Mouse (Mus musculus) limb, embryonic 15.5 days (tissue): ENCODE measurements at regions not wholly inside any gene's neighbourhood (a gene's known extent, or its start where the extent isn't known, plus 50 kb on each side); places are given as distances from the start of the nearest gene placed in this dataset.

Experiments
- ATAC-seq: fragments of 200-750 bp; cut with Nextera tagmentation; 2 replicates; pipeline ENCODE4 v1.8.0; 2017; ENCODE audit warnings: low read depth, moderate TSS enrichment; ENCODE audit not compliant: insufficient number of reproducible peaks, low FRiP score, low TSS enrichment
- H3K27ac ChIP-seq: fragments of 300-500 bp; sonication (generic); 2 replicates; pipeline ENCODE4 v1.5.1; 2015; ENCODE audit warnings: moderate library complexity, mild to moderate bottlenecking, inconsistent platforms
- H3K27me3 ChIP-seq: fragments of 300-500 bp; sonication (generic); 2 replicates; pipeline ENCODE4 v1.6.1; 2015; ENCODE audit warnings: inconsistent platforms
- H3K36me3 ChIP-seq: fragments of 300-500 bp; sonication (generic); 2 replicates; pipeline ENCODE4 v1.6.1; 2015; ENCODE audit warnings: inconsistent platforms
- H3K4me1 ChIP-seq: fragments of 300-500 bp; sonication (generic); 2 replicates; pipeline ENCODE4 v1.6.1; 2015; ENCODE audit warnings: inconsistent platforms
- H3K4me2 ChIP-seq: fragments of 300-500 bp; sonication (generic); 2 replicates; pipeline ENCODE4 v1.6.1; 2015; ENCODE audit warnings: mild to moderate bottlenecking, inconsistent platforms
- H3K4me3 ChIP-seq: fragments of 300-500 bp; sonication (generic); 2 replicates; pipeline ENCODE4 v1.5.1; 2015; ENCODE audit warnings: mild to moderate bottlenecking, inconsistent platforms
- H3K9ac ChIP-seq: fragments of 300-500 bp; sonication (generic); 2 replicates; pipeline ENCODE4 v1.6.1; 2015; ENCODE audit warnings: inconsistent platforms
- H3K9me3 ChIP-seq: fragments of 300-500 bp; sonication (generic); 2 replicates; pipeline ENCODE4 v1.6.1; 2016; ENCODE audit warnings: inconsistent platforms
- WGBS: fragments of 180-500 bp; shearing (Covaris S2); methylation state at CpG from one replicate; pipeline ENCODE4 v1.1.7; 2015; 5-methylcytosine and 5-hydroxymethylcytosine counted together

GRCm38 (mm10) chr14:46195939-46196338, 183.3 kb upstream of the Gm15217 start:
- Histone ChIP-seq H3K9me3 (no peaks in the 10 kb centered on the region), H3K36me3 (no peaks in the 10 kb centered on the region), H3K9ac (no peak overlapping the region), H3K27me3 (0 out of 2 replicates have a peak, but pooled peaks cover 4% of the 10 kb centered on the region), H3K4me2 (no peak overlapping the region), H3K4me1 (no peaks in the 10 kb centered on the region), H3K27ac (no peak overlapping the region), H3K4me3 (no peak overlapping the region)
- no peak for ATAC-seq
- 69% methylated on average over 6 of the region's 6 CpGs for WGBS

DNA sequence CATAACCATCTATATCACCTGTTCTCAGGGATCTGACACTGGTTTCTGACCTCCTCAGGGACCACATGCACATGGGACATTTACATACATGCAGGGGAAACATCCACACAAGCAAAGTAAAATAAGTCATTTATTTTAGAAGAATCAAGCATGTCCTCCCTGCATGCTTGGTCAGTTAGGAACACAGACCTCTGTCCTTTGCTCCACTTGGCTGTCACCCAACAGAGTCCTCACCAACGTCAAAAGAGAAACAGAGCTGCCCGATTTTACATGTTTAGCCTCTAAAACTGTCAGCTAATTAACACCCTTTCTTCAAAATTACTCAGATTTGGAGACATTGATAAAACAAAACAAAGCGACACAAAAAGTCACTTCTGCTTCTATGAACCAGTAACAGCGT, 176.4 kb upstream of the Gm15217 start:
- H3K9ac ChIP-seq, result no peak overlapping the region
- no peaks in the 10 kb centered on the region for H3K36me3 ChIP-seq
- no peak for ATAC-seq
- H3K27ac ChIP-seq, result no peak overlapping the region
- H3K4me3 ChIP-seq, result no peak overlapping the region
- H3K9me3 ChIP-seq, result no peaks in the 10 kb centered on the region
- no peaks in the 10 kb centered on the region for H3K4me1 ChIP-seq
- no peak overlapping the region for H3K4me2 ChIP-seq
- WGBS, result 71% methylated on average over 4 of the region's 4 CpGs
- no peaks in the 10 kb centered on the region for H3K27me3 ChIP-seq

GRCm38 (mm10) chr14:46220483-46220882, 158.7 kb upstream of the Gm15217 start:
- Histone ChIP-seq H3K4me1 (0 out of 2 replicates have a peak, but pooled peaks cover 3% of the 10 kb centered on the region), H3K27ac (no peak overlapping the region), H3K27me3 (no peaks in the 10 kb centered on the region), H3K36me3 (no peaks in the 10 kb centered on the region), H3K9ac (no peak overlapping the region), H3K4me2 (no peak overlapping the region), H3K9me3 (no peaks in the 10 kb centered on the region), H3K4me3 (no peak overlapping the region)
- no peak for ATAC-seq
- 89% methylated on average over 4 of the region's 4 CpGs for WGBS

DNA sequence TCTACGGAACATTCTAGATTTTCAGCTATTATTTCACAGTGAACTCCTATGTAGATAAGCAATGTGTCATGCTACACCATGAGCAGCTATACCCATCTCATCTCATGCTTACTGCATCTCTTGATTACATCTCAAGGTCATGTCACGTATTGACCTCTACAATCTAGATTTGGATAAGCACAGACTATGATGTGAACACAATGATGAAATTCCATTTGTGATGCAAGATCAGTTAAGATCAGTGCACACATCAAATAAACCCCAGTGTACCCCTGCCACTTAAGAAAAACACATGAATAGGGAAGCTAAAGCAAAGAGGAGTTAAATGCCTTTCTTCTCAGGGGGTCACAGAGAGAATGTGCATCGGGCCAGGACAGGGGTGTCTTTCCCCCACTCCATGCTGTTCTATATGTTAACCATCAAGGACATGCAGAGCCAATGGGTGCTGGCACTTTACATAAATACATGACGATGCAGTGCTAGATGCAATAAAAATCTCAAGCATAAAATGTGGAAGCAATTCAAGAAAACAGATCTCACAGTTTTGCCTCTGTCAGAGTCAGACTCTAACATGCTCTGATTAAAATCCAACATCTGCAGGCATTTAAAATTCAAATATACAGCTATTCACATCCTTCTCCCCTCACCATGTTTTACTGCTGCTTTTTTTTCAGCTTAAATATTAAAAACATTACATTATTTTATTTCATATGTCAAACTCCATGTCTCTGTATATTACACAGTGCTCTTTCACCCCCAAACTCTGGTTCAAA, 157.1 kb upstream of the Gm15217 start:
- H3K4me1 ChIP-seq, result 0 out of 2 replicates have a peak, but pooled peaks cover 3% of the 10 kb centered on the region
- H3K4me3 ChIP-seq, result no peak overlapping the region
- no peak overlapping the region for H3K9ac ChIP-seq
- no peaks in the 10 kb centered on the region for H3K9me3 ChIP-seq
- no peaks in the 10 kb centered on the region for H3K36me3 ChIP-seq
- H3K27me3 ChIP-seq, result no peaks in the 10 kb centered on the region
- no peak for ATAC-seq
- 62% methylated on average over 4 of the region's 4 CpGs for WGBS
- H3K4me2 ChIP-seq, result no peak overlapping the region
- no peak overlapping the region for H3K27ac ChIP-seq

- Histone ChIP-seq H3K9ac (no peak overlapping the region), H3K27ac (no peak overlapping the region), H3K4me2 (no peak overlapping the region), H3K27me3 (no peaks in the 10 kb centered on the region), H3K4me1 (0 out of 2 replicates have a peak, but pooled peaks cover 3% of the 10 kb centered on the region), H3K4me3 (no peak overlapping the region), H3K36me3 (no peaks in the 10 kb centered on the region), H3K9me3 (no peaks in the 10 kb centered on the region)
- ATAC-seq, result no peak
- WGBS, result 66% methylated on average over 6 of the region's 6 CpGs
Observed at GRCm38 (mm10) chr14:46223008-46223407, 156.2 kb upstream of the Gm15217 start.

DNA sequence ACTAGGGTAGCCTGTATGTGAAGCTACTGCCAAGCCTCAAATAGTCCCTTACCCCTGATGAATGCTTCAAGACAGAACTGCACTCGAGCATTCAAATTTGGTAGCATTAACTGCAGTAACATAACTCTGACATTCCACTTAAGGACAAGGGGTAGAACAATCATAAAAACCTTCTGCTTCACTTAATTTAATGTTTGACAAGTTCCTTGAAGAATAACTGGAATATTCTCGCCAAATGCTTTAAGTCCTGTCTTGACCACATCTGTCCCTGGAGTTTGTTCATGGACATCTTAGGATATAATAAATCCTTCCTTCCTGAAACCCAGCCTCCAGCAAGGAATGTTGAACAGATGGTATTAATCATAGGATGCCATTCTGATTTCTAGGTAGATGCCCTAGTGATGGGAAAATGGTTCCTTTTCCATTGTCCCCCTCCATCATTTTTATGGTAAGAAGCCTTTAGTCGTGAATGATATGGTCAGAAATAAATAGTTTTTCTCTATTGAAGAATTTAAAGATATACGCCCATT, 154.7 kb upstream of the Gm15217 start:
- Histone ChIP-seq H3K4me2 (no peak overlapping the region), H3K9ac (no peak overlapping the region), H3K27ac (no peak overlapping the region), H3K9me3 (no peaks in the 10 kb centered on the region), H3K4me1 (0 out of 2 replicates have a peak, but pooled peaks cover 3% of the 10 kb centered on the region), H3K36me3 (no peaks in the 10 kb centered on the region), H3K27me3 (no peaks in the 10 kb centered on the region), H3K4me3 (no peak overlapping the region)
- 41% methylated on average over 4 of the region's 4 CpGs for WGBS
- ATAC-seq, result no peak

GRCm38 (mm10) chr14:46225851-46226608, 153.2 kb upstream of the Gm15217 start:
- Histone ChIP-seq H3K4me1 (0 out of 2 replicates have a peak, but pooled peaks cover 3% of the 10 kb centered on the region), H3K36me3 (no peaks in the 10 kb centered on the region), H3K9me3 (no peaks in the 10 kb centered on the region), H3K4me2 (no peak overlapping the region), H3K9ac (no peak overlapping the region), H3K27me3 (no peaks in the 10 kb centered on the region), H3K4me3 (no peak overlapping the region), H3K27ac (no peak overlapping the region)
- ATAC-seq, result no peak
- 54% methylated on average over 6 of the region's 6 CpGs for WGBS

DNA sequence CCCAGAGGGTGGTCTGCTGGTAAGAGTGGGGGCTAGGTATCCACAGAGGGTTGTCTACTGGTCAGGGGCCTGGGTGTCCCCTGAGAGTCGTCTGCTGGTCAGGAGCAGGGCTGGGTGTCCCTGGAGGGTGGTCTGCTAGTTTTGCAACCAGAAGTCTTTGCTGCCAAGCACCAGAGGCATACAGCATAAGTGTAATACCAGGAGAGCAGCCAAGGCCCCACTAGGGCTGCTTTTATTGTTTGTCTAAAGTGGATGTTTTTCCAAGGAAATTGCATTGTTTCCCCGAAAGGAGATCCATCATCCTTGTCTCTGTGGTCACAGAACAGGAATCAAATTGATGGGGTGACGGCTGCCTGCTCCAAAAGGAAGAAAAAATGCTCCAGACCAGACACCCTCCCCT, 145.2 kb upstream of the Gm15217 start:
- H3K9ac ChIP-seq, result no peak overlapping the region
- no peak for ATAC-seq
- H3K4me1 ChIP-seq, result no peaks in the 10 kb centered on the region
- no peaks in the 10 kb centered on the region for H3K36me3 ChIP-seq
- no peak overlapping the region for H3K27ac ChIP-seq
- WGBS, result 55% methylated on average over 3 of the region's 3 CpGs
- H3K4me3 ChIP-seq, result no peak overlapping the region
- H3K27me3 ChIP-seq, result no peaks in the 10 kb centered on the region
- no peaks in the 10 kb centered on the region for H3K9me3 ChIP-seq
- H3K4me2 ChIP-seq, result no peak overlapping the region

GRCm38 (mm10) chr14:46234835-46235234, 144.4 kb upstream of the Gm15217 start:
- no peak overlapping the region for H3K4me2 ChIP-seq
- no peak overlapping the region for H3K9ac ChIP-seq
- no peak for ATAC-seq
- H3K4me3 ChIP-seq, result no peak overlapping the region
- no peaks in the 10 kb centered on the region for H3K36me3 ChIP-seq
- H3K9me3 ChIP-seq, result no peaks in the 10 kb centered on the region
- no peaks in the 10 kb centered on the region for H3K4me1 ChIP-seq
- 89% methylated on average over 8 of the region's 8 CpGs for WGBS
- no peaks in the 10 kb centered on the region for H3K27me3 ChIP-seq
- no peak overlapping the region for H3K27ac ChIP-seq

DNA sequence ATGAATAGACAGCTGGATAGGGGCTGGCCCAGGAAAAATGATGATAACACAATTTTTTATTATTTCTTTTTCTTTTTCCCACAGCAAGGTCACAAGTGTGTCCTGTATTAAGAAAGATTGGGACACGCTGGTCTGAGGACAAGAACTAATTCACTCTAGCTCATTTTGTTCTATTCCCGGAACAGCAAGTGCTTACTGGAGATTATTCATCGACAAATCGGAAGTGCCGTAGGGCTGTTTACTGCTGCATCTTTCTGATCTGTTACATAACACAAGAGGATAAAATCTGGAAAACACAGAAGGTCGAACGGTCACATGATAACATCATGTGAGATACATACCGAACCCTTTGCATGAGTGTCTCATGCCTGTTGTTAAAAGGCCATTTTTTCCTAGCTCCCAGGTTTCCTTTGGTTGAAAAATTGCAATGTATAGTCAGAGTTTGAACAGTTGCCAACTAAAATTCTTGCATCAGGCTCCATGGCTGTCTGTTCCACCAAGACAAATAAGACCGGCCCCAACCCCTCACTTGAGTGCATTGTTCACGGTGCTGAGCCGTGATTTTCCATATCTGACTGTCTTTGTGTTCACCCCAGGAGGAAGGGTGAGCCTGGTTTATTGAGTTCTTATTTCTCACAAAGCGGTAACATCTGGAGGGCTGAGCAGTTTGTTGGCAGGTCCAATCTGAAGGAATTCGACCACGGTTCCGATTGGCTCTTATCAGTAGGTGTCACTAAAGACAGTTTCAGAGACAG, 139.0 kb upstream of the Gm15217 start:
- H3K27ac ChIP-seq, result no peak overlapping the region; the same call in 1 of the 2 replicates
- peaks cover 8% of the 10 kb centered on the region for H3K4me1 ChIP-seq
- no peak overlapping the region for H3K4me2 ChIP-seq
- no peak overlapping the region for H3K9ac ChIP-seq
- H3K36me3 ChIP-seq, result no peaks in the 10 kb centered on the region
- 52% methylated on average over 15 of the region's 15 CpGs for WGBS
- ATAC-seq, result peak; percentile 69
- no peak overlapping the region for H3K4me3 ChIP-seq
- H3K9me3 ChIP-seq, result no peaks in the 10 kb centered on the region
- H3K27me3 ChIP-seq, result no peaks in the 10 kb centered on the region

DNA sequence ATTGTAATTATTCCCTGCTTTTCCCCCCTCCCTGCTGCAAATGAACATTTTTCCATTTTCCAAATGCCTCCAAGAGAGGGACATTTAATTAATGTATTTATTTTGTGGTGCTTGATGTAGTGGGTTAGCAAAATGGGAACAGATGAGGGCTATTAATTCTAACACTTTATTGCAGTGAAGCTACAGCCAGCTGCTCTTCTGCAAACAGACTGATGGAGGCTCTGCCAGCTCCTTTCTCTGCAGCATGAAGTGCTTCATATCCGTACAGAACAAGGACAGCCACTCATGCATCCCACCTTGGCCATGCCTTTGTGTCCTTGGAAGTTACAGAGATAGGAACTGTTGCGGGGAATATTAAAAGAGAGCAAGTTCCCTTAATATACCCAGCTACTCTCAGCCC, 138.3 kb upstream of the Gm15217 start:
- no peak overlapping the region for H3K9ac ChIP-seq
- H3K4me2 ChIP-seq, result no peak overlapping the region
- no peaks in the 10 kb centered on the region for H3K36me3 ChIP-seq
- H3K27me3 ChIP-seq, result no peaks in the 10 kb centered on the region
- WGBS, result 45% methylated on average over 2 of the region's 2 CpGs
- no peak for ATAC-seq
- no peak overlapping the region for H3K4me3 ChIP-seq
- H3K27ac ChIP-seq, result peak overlapping the region; percentile 63; the same call in 1 of the 2 replicates
- peaks cover 8% of the 10 kb centered on the region for H3K4me1 ChIP-seq
- H3K9me3 ChIP-seq, result no peaks in the 10 kb centered on the region
